Mouse (Mus musculus): ENCODE measurements around the gene Ubl7.

DNA sequence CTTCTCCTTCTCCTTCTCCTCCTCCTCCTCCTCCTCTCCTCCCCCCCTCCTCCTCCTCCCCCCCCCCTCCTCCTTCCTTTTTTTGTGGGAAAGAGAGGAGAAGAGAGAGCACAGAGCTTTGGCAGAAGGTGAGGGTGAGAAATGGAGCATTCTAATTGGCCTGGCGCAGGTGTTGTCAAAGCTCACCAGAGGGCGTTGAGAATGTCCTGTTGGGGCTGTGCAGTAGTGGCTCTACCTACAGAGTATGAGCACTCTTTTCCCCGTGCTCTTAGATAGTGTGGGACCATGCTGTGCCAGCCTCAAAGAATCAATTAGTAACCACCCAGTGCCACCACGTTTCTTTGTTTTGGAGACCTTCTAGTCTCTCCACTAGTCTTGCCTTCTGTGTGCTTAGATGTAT, 30.5 kb upstream of the Ubl7 start:
- TF ChIP-seq MAFK (IDR thresholded peaks at IDR 0.05; ENCODE audit: insufficient replicate concordance, low read length), result no peak
- no peak for TF ChIP-seq HCFC1 (IDR thresholded peaks at IDR 0.05; ENCODE audit: low read depth, low read length)
